Mouse (Mus musculus) cerebellum, adult 18-20 months (tissue): Measurements from ENCODE around the gene Sppl2b.

Experiments
- DNase-seq, 2 experiments: peaks; one replicate each; pipeline ENCODE4 v3.0.0; 2021

The Sppl2b gene

GRCm38 (mm10) chr10:80855749-80856073, 636 bp downstream of the Sppl2b start:
- DNase-seq = peak; percentile 67 to 70

- no peak for DNase-seq
These were observed 1.2 kb downstream of the Sppl2b start for GRCm38 (mm10) chr10:80856267-80856666.

- no peak for DNase-seq
These were observed 1.8 kb downstream of the Sppl2b start for GRCm38 (mm10) chr10:80856908-80857307.

GRCm38 (mm10) chr10:80857386-80857785, 2.3 kb downstream of the Sppl2b start:
- no peak for DNase-seq

GRCm38 (mm10) chr10:80857848-80858247, 2.8 kb downstream of the Sppl2b start:
- DNase-seq = no peak

DNA sequence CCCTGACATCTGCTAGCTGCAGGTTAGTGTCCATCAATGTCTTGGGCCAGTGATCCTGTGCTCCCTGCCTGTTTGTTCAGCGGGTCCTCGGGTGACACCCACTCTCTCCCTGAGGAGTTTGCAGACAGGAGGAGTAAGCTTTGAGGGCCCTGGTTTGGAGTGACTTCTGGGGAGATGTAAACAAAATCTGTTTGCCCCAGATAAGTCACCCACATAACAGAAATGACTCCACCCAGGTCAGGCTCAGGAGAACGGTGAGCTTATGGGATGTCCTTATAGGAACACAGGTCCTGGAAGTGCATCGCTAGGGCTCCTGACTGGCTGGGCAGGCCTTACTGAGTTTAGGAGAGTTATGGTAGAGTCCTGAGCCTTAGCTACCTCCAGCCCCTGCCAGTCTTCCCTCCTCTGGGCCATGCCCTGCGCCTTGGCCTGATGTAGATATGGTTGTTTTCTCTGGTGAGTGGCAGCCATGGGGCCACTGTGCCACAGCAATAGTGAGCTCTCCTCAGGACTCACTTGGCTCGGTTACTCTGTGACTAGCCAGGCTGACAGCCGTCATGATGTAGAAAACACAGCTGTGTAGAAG, 3.4 kb downstream of the Sppl2b start:
- DNase-seq = no peak

GRCm38 (mm10) chr10:80862305-80862704, 7.2 kb downstream of the Sppl2b start:
- no peak for DNase-seq

- DNase-seq = peak; percentile 82 to 84
These were observed 9.4 kb downstream of the Sppl2b start for GRCm38 (mm10) chr10:80864446-80864845.

- no peak for DNase-seq
These were observed 15.9 kb downstream of the Sppl2b start for GRCm38 (mm10) chr10:80870993-80871392.

DNA sequence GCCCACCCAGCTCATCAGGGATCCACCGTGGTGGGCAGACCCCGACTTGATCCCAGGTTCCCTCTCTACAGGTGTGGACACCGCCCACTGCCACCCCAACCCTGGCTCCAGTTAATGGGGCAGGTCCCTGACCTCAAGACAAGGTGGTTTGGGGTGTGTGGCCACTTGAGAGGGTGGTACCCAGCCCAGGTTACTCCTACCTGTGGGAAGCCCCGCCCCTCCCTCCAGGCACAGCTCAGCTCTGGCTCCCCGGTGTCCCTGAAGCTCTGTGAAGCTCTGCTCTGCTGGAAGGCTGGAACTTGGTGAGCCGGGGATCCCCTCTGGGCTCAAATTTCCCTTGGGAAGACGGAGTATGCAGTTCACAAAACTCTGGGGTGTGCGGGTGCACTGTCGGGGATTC, 16.5 kb downstream of the Sppl2b start, which contains the start of gene Tmprss9:
Gene Tmprss9 (plus strand): TSS at position 268 of the 400 bp plus-strand sequence.
- DNase-seq = no peak

GRCm38 (mm10) chr10:80874035-80874434, 19.0 kb downstream of the Sppl2b start:
- DNase-seq = no peak

- peak; percentile 78 for DNase-seq
These were observed 21.0 kb downstream of the Sppl2b start for GRCm38 (mm10) chr10:80876028-80876427.

DNA sequence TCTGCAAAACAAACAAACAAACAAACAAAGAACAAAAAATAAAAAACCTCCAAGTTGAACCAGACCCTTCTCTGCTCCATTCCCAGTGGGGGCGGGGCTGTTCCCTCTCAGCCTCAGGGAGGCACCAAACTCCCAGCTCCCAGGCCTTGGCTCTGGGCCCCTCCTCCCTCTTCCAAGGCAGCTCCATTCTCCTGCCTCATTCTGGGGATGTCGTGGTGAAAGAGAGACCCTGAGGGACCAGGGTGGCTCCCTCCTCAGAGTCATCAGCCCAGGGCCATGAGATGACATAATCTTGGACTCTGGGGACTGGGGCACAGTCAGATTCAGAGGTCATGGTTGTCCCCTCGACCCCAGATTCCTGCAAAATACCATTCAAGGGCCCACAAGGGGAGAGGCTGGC, 21.5 kb downstream of the Sppl2b start:
- no peak for DNase-seq

GRCm38 (mm10) chr10:80880131-80880641, 25.1 kb downstream of the Sppl2b start:
- peak; percentile 71 to 79 for DNase-seq

DNA sequence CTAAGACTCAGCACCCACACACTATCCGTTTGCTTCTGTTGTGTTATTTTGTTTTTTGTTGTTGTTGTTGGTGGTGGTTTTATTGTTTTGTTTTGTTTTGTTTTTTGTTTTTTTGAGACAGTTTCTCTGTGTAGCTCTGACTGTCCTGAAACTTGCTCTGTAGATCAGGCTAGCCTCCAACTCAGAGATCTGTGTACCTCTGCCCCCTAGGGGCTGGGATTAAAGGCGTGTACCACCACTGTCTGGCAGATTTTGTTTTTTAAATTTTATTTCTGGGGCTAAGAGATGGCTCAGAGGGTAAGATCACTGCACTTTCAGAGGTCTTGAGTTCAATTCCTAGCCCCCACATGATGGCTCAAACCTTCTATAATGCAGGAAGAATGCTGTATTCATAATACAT, 25.8 kb downstream of the Sppl2b start:
- no peak for DNase-seq

- peak; percentile 66 to 76 for DNase-seq
These were observed 26.2 kb downstream of the Sppl2b start for GRCm38 (mm10) chr10:80881301-80881700.

GRCm38 (mm10) chr10:80887181-80887580, 32.1 kb downstream of the Sppl2b start:
- peak; percentile 77 to 78 for DNase-seq

DNA sequence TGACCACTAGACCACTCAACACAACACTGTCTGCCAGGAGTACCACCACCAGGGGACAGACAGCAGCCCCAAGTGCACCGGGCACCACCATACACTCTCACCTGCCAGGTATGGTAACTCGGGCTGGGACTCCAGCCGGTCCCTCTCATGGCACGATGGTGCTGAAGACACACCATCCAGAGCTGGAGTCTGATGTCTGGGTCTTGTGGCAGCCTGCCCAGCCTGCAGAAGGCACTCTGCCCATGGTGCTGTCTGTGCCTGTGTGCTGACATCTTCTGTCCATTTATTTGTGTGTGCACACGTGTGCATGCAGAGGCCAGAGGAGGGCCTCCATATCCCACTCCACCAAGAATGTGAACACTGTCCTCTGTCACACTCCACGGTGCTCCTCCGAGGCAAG, 40.0 kb downstream of the Sppl2b start:
- no peak for DNase-seq

DNA sequence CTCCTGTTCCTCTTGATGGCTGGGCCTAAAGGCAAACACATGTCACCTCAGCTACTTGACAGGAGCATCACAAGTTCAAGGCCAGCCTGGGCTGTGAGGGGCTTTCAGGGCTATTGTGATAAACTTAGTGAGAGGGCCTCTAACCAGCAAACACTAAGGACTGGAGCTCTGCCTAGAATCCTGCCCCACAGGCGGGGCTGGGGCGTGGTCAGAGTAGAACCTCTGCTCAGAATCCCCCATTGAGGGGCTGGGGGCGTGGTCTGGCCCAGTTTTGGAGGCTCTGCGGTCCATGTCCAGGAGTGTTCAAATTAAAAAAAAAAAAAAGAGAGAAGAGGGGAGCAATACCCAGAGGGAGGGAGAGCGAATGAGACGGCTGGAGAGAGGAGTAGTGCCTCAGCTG, 40.6 kb downstream of the Sppl2b start:
- DNase-seq = no peak

DNA sequence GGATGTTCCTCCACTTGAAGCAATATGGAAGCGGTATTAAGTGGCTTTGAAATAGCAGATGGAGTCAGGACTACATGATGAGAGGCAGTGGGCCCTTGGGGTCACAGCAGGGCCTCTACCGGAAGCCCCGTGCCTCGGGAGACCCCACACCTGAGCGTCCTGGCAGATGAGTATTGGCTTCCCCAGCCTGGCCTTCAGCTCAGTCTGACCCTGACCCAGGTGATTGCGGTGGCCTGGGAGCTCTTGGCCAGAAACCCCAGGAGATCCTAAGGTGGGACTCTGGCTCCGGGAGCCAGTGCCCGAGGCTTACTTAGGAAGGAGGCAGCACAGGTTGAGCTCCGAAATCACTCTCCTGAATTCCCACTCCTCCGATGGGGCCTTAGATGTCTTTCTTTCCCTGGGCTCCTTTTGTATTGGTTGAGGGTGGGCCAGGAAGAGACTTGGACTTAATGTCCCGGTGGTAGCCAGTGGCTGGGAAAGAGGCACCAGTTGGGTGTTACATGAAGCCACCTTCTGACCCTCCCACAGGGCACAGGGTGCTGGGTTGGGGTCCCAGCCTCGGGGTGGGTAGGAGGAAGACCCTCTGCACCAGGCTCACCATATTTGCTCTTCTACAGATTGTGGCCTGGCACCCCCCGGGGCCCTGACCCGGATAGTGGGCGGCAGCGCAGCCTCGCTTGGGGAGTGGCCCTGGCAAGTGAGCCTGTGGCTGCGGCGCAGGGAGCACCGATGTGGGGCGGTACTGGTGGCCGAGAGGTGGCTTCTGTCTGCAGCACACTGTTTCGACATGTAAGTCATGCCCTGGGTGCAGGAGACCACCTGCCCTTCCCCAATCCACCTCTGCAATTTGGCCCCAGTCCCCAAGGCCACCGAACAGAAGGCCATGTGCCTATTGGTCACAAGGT, 41.8 kb downstream of the Sppl2b start:
- DNase-seq = no peak

DNA sequence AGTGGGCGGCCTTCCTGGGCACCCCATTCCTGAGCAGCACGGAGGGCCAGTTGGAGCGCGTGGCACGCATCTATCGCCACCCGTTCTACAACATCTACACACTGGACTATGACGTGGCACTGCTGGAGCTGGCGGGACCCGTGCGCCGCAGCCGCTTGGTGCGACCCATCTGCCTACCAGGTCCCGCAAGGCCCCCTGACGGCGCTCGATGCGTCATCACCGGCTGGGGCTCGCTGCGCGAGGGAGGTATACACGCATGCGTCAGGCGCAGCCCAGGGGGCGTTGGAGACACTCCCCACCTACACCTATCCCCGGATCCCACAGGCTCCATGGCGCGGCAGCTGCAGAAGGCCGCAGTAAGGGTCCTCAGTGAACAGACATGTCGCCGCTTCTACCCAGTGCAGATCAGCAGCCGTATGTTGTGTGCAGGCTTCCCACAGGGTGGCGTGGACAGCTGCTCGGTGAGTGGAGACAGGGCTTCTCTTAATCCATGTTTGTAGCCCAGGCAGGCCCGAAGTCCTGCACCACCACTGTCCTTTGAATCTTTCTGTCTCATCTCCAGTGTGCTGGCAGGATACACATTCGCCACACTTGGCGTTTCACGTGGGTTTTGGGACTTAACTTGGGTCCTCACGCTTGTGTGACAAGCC, 42.9 kb downstream of the Sppl2b start:
- DNase-seq = no peak

- no peak for DNase-seq
These were observed 44.0 kb downstream of the Sppl2b start for GRCm38 (mm10) chr10:80899074-80899473.

DNA sequence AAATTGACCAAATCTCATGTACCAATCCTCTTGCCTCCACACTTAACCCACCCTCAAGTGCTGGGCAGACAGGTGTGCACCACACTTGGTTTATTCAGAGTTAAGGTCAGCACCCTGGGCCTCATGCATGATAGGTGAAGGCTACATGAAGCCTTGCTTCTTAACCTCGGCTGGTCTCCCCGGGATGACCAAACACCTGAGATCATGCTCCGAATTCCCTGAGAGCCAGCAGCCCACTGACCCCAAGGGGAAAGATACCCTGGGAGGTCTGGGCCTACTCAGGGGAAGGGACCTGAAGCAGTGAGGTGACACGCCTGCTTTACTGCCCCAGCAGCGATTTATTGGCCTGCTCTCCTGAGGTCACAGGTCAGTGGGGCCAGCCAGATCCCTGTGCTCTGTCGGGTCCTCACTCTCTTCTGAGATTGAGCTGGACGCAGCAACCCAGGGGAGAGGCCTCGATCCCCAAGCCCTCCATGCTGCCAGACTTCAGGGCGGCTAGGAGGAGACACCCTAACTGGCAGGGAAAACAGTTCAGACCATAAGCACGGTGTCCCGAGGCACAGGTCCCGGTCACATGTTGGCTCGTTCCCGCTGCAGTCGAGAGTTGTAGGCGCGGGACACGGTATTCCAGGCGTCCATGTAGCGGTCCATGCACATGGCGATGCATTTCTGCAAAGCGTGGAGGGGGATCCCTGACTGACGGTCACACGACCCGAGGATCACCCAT, 44.7 kb downstream of the Sppl2b start:
- peak; percentile 38 to 40 for DNase-seq
